Mouse (Mus musculus): Measurements from ENCODE around the gene Zfp326. TPM values are rescaled to one million over a fixed set of nuclear protein-coding genes. Genes with fewer than 3 reads are reported as not detected.

Zfp326 gene
- polyA plus RNA-seq, 1 experiment from 2014 or later = 32.0 TPM

- no peak for ATAC-seq (replicated peaks; ENCODE audit: insufficient number of reproducible peaks, low FRiP score, low TSS enrichment)
- Histone ChIP-seq H3K27me3 (ENCODE audit: control insufficient read depth, insufficient read depth, low read length) (no peaks in the 10 kb centered on the region), H3K9ac (ENCODE audit: low read depth, low read length) (no peak overlapping the region), H3K36me3 (ENCODE audit: control insufficient read depth, insufficient read depth, low read length) (no peaks in the 10 kb centered on the region), H3K9me3 (replicated peaks; ENCODE audit: control insufficient read depth, low read length) (no peaks in the 10 kb centered on the region), H3K4me3 (ENCODE audit: low read depth, low read length) (no peak overlapping the region), H3K4me2 (no peak overlapping the region), H3K4me1 (ENCODE audit: control insufficient read depth, insufficient read depth, low read length) (no peaks in the 10 kb centered on the region; the same call in 1 of the 2 replicates), H3K27ac (ENCODE audit: low read depth, low read length) (no peak overlapping the region)
- 73% methylated on average over 10 of the region's 10 CpGs for WGBS (ENCODE audit: insufficient replicate concordance)
Observed at GRCm38 (mm10) chr5:105844044-105844753, 32.2 kb upstream of the Zfp326 start.

DNA sequence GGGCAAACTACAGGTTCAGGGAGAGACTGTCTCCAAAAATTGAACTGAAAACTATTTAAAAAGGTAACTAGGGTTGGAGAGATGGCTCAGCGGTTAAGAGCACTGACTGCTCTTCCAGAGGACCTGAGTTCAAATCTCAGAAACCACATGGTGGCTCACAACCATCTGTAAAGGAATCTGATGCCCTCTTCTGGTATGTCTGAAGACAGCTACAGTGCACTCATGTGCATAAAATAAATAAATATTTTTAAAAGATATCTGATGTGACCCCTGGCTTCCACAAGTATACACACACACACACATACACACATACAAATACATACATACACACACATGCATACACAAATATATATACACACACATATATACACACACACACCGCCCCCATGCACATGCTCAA lies 31.3 kb upstream of the Zfp326 start:
- ATAC-seq (replicated peaks; ENCODE audit: insufficient number of reproducible peaks, low FRiP score, low TSS enrichment) = no peak
- no peak overlapping the region for H3K4me3 ChIP-seq (ENCODE audit: low read depth, low read length)
- H3K9ac ChIP-seq (ENCODE audit: low read depth, low read length) = no peak overlapping the region
- H3K4me1 ChIP-seq (ENCODE audit: control insufficient read depth, insufficient read depth, low read length) = no peaks in the 10 kb centered on the region; the same call in 1 of the 2 replicates
- H3K27me3 ChIP-seq (ENCODE audit: control insufficient read depth, insufficient read depth, low read length) = no peaks in the 10 kb centered on the region
- H3K36me3 ChIP-seq (ENCODE audit: control insufficient read depth, insufficient read depth, low read length) = no peaks in the 10 kb centered on the region
- no peaks in the 10 kb centered on the region for H3K9me3 ChIP-seq (replicated peaks; ENCODE audit: control insufficient read depth, low read length)
- WGBS (ENCODE audit: insufficient replicate concordance) = 82% methylated on average over 2 of the region's 2 CpGs
- no peak overlapping the region for H3K27ac ChIP-seq (ENCODE audit: low read depth, low read length)
- no peak overlapping the region for H3K4me2 ChIP-seq

- Histone ChIP-seq H3K36me3 (ENCODE audit: control insufficient read depth, insufficient read depth, low read length) (no peaks in the 10 kb centered on the region), H3K4me2 (no peak overlapping the region), H3K27ac (ENCODE audit: low read depth, low read length) (no peak overlapping the region), H3K27me3 (ENCODE audit: control insufficient read depth, insufficient read depth, low read length) (no peaks in the 10 kb centered on the region), H3K9me3 (replicated peaks; ENCODE audit: control insufficient read depth, low read length) (no peaks in the 10 kb centered on the region), H3K4me3 (ENCODE audit: low read depth, low read length) (no peak overlapping the region), H3K4me1 (ENCODE audit: control insufficient read depth, insufficient read depth, low read length) (no peaks in the 10 kb centered on the region; the same call in 1 of the 2 replicates), H3K9ac (ENCODE audit: low read depth, low read length) (no peak overlapping the region)
- 80% methylated on average over 8 of the region's 8 CpGs for WGBS (ENCODE audit: insufficient replicate concordance)
- no peak for ATAC-seq (replicated peaks; ENCODE audit: insufficient number of reproducible peaks, low FRiP score, low TSS enrichment)
Observed at GRCm38 (mm10) chr5:105847726-105848125, 28.6 kb upstream of the Zfp326 start.

GRCm38 (mm10) chr5:105849222-105849621 lies 27.1 kb upstream of the Zfp326 start:
- Histone ChIP-seq H3K36me3 (ENCODE audit: control insufficient read depth, insufficient read depth, low read length) (no peaks in the 10 kb centered on the region), H3K9ac (ENCODE audit: low read depth, low read length) (no peak overlapping the region), H3K27me3 (ENCODE audit: control insufficient read depth, insufficient read depth, low read length) (no peaks in the 10 kb centered on the region), H3K27ac (ENCODE audit: low read depth, low read length) (no peak overlapping the region), H3K4me3 (ENCODE audit: low read depth, low read length) (no peak overlapping the region), H3K4me2 (no peak overlapping the region), H3K4me1 (ENCODE audit: control insufficient read depth, insufficient read depth, low read length) (no peaks in the 10 kb centered on the region; the same call in 1 of the 2 replicates), H3K9me3 (replicated peaks; ENCODE audit: control insufficient read depth, low read length) (no peaks in the 10 kb centered on the region)
- WGBS (ENCODE audit: insufficient replicate concordance) = 68% methylated on average over 4 of the region's 4 CpGs
- ATAC-seq (replicated peaks; ENCODE audit: insufficient number of reproducible peaks, low FRiP score, low TSS enrichment) = no peak

GRCm38 (mm10) chr5:105849643-105850042 lies 26.7 kb upstream of the Zfp326 start:
- WGBS (ENCODE audit: insufficient replicate concordance) = 70% methylated on average over 3 of the region's 3 CpGs
- Histone ChIP-seq H3K4me1 (ENCODE audit: control insufficient read depth, insufficient read depth, low read length) (no peaks in the 10 kb centered on the region; the same call in 1 of the 2 replicates), H3K4me3 (ENCODE audit: low read depth, low read length) (no peak overlapping the region), H3K36me3 (ENCODE audit: control insufficient read depth, insufficient read depth, low read length) (no peaks in the 10 kb centered on the region), H3K4me2 (no peak overlapping the region), H3K9ac (ENCODE audit: low read depth, low read length) (no peak overlapping the region), H3K27me3 (ENCODE audit: control insufficient read depth, insufficient read depth, low read length) (no peaks in the 10 kb centered on the region), H3K9me3 (replicated peaks; ENCODE audit: control insufficient read depth, low read length) (no peaks in the 10 kb centered on the region), H3K27ac (ENCODE audit: low read depth, low read length) (no peak overlapping the region)
- no peak for ATAC-seq (replicated peaks; ENCODE audit: insufficient number of reproducible peaks, low FRiP score, low TSS enrichment)

- Histone ChIP-seq H3K36me3 (ENCODE audit: control insufficient read depth, insufficient read depth, low read length) (no peaks in the 10 kb centered on the region), H3K27ac (ENCODE audit: low read depth, low read length) (no peak overlapping the region), H3K4me1 (ENCODE audit: control insufficient read depth, insufficient read depth, low read length) (no peaks in the 10 kb centered on the region; the same call in 1 of the 2 replicates), H3K4me2 (no peak overlapping the region), H3K4me3 (ENCODE audit: low read depth, low read length) (no peak overlapping the region), H3K9ac (ENCODE audit: low read depth, low read length) (no peak overlapping the region), H3K9me3 (replicated peaks; ENCODE audit: control insufficient read depth, low read length) (no peaks in the 10 kb centered on the region), H3K27me3 (ENCODE audit: control insufficient read depth, insufficient read depth, low read length) (0 out of 2 replicates have a peak, but pooled peaks cover 9% of the 10 kb centered on the region)
- whole genome bisulfite sequencing (ENCODE audit: insufficient replicate concordance) = 82% methylated on average over 9 of the region's 9 CpGs
- ATAC-seq (replicated peaks; ENCODE audit: insufficient number of reproducible peaks, low FRiP score, low TSS enrichment) = no peak
Observed at GRCm38 (mm10) chr5:105853271-105853670, 23.1 kb upstream of the Zfp326 start.

GRCm38 (mm10) chr5:105857486-105857885 lies 18.9 kb upstream of the Zfp326 start:
- ATAC-seq (replicated peaks; ENCODE audit: insufficient number of reproducible peaks, low FRiP score, low TSS enrichment) = no peak
- Histone ChIP-seq H3K9ac (ENCODE audit: low read depth, low read length) (no peak overlapping the region), H3K4me1 (ENCODE audit: control insufficient read depth, insufficient read depth, low read length) (no peaks in the 10 kb centered on the region; the same call in 1 of the 2 replicates), H3K4me2 (no peak overlapping the region), H3K4me3 (ENCODE audit: low read depth, low read length) (no peak overlapping the region), H3K27me3 (ENCODE audit: control insufficient read depth, insufficient read depth, low read length) (0 out of 2 replicates have a peak, but pooled peaks cover 9% of the 10 kb centered on the region), H3K27ac (ENCODE audit: low read depth, low read length) (no peak overlapping the region), H3K9me3 (replicated peaks; ENCODE audit: control insufficient read depth, low read length) (no peaks in the 10 kb centered on the region), H3K36me3 (ENCODE audit: control insufficient read depth, insufficient read depth, low read length) (no peaks in the 10 kb centered on the region)
- WGBS (ENCODE audit: insufficient replicate concordance) = 82% methylated on average over 5 of the region's 5 CpGs

DNA sequence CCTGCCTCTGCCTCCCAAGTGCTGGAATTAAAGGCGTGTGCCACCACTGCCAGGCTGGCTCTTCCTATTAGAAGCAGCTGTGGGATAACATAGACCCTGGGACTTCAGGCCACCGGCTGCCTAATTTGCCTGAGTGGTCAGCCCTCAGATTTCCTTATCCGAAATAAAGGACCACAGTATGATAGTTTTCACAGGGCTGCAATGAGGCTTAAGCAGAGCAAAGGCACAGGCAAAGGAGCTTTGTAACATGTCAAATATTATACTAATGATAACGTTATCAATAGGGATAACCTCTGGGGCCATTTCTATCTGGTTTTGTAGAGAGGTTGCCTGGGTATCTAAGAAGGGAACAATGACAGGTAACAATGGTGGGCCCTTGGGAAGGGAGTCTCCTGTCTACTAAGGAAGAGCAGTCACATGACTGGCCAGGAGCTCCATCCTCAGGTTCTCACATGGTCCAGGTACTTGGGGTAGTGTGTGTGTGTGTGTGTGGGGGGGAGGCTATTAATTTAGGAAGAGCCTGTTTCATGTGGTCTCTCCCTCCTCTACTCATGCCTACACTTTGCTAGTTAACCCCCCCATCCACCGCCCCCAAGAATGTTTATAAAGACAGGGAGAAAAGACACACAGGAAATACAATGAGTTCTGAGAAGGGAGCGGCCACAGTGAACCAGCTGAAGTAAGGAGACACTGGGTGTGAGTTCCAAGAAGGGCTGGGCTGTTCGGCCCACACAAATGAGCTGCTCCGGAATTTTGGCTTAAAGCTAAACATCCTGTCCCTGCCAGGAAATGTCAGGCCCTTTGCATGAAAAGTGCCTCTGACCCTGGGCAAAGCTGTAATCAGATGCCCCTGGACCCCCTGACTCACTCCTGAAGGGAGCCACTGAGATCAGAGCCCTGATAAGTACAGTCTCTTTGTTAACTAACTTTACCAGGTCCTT lies 17.3 kb upstream of the Zfp326 start:
- Histone ChIP-seq H3K4me2 (no peak overlapping the region), H3K4me3 (ENCODE audit: low read depth, low read length) (no peak overlapping the region), H3K27ac (ENCODE audit: low read depth, low read length) (peak overlapping the region; percentile 29; the same call in 1 of the 2 replicates), H3K9me3 (replicated peaks; ENCODE audit: control insufficient read depth, low read length) (no peaks in the 10 kb centered on the region), H3K27me3 (ENCODE audit: control insufficient read depth, insufficient read depth, low read length) (0 out of 2 replicates have a peak, but pooled peaks cover 9% of the 10 kb centered on the region), H3K4me1 (ENCODE audit: control insufficient read depth, insufficient read depth, low read length) (no peaks in the 10 kb centered on the region; the same call in 1 of the 2 replicates), H3K9ac (ENCODE audit: low read depth, low read length) (no peak overlapping the region), H3K36me3 (ENCODE audit: control insufficient read depth, insufficient read depth, low read length) (no peaks in the 10 kb centered on the region)
- WGBS (ENCODE audit: insufficient replicate concordance) = 57% methylated on average over 8 of the region's 8 CpGs
- no peak for ATAC-seq (replicated peaks; ENCODE audit: insufficient number of reproducible peaks, low FRiP score, low TSS enrichment)

All from heart, embryonic 11.5 days (tissue).